Mouse (Mus musculus): ENCODE results near the gene Taok3. TPM values are rescaled to one million over a fixed set of nuclear protein-coding genes. Genes with fewer than 3 reads are reported as not detected.

The Taok3 gene
- polyA plus RNA-seq, 1 experiment = 25.1 TPM

GRCm38 (mm10) chr5:117313420-117313819 lies 193.5 kb downstream of the Taok3 start:
- H3K4me3 ChIP-seq (ENCODE audit: insufficient read depth, low read length) = no peak overlapping the region
- TF ChIP-seq CTCF (IDR thresholded peaks at IDR 0.05; ENCODE audit: borderline replicate concordance, insufficient read depth, low read length) = no peak
- peak; percentile 55; the same call in 1 of the 2 replicates for TF ChIP-seq POLR2A (IDR thresholded peaks at IDR 0.05; ENCODE audit: low read depth, low read length)
- peaks cover 3% of the 10 kb centered on the region; the same call in 1 of the 2 replicates for H3K4me1 ChIP-seq (ENCODE audit: control insufficient read depth, insufficient read depth, low read length)
- no peak overlapping the region for H3K27ac ChIP-seq (ENCODE audit: insufficient read depth, low read length)

GRCm38 (mm10) chr5:117313909-117314308 lies 194.0 kb downstream of the Taok3 start:
- no peak for TF ChIP-seq CTCF (IDR thresholded peaks at IDR 0.05; ENCODE audit: borderline replicate concordance, insufficient read depth, low read length)
- TF ChIP-seq POLR2A (IDR thresholded peaks at IDR 0.05; ENCODE audit: low read depth, low read length) = no peak

GRCm38 (mm10) chr5:117314587-117315428 lies 194.9 kb downstream of the Taok3 start:
- TF ChIP-seq POLR2A (IDR thresholded peaks at IDR 0.05; ENCODE audit: low read depth, low read length) = no peak
- no peak for TF ChIP-seq CTCF (IDR thresholded peaks at IDR 0.05; ENCODE audit: borderline replicate concordance, insufficient read depth, low read length)
- H3K27ac ChIP-seq (ENCODE audit: insufficient read depth, low read length) = no peak overlapping the region
- peaks cover 3% of the 10 kb centered on the region; the same call in 1 of the 2 replicates for H3K4me1 ChIP-seq (ENCODE audit: control insufficient read depth, insufficient read depth, low read length)
- H3K4me3 ChIP-seq (ENCODE audit: insufficient read depth, low read length) = no peak overlapping the region

More at GRCm38 (mm10) chr5:117313909-117314308, 194.0 kb downstream of the Taok3 start:
- H3K4me3 ChIP-seq (ENCODE audit: insufficient read depth, low read length) = no peak overlapping the region
- peaks cover 3% of the 10 kb centered on the region; the same call in 1 of the 2 replicates for H3K4me1 ChIP-seq (ENCODE audit: control insufficient read depth, insufficient read depth, low read length)
- no peak overlapping the region for H3K27ac ChIP-seq (ENCODE audit: insufficient read depth, low read length)

GRCm38 (mm10) chr5:117318741-117319629 lies 199.1 kb downstream of the Taok3 start, which contains the start of gene Vsig10:
Vsig10 (plus strand) TSS chr5:117319083.
- peaks cover 2% of the 10 kb centered on the region; the same call in 1 of the 2 replicates for H3K4me1 ChIP-seq (ENCODE audit: control insufficient read depth, insufficient read depth, low read length)
- peak within 1 kb of the TSS; percentile 72 for H3K27ac ChIP-seq (ENCODE audit: insufficient read depth, low read length)
- TF ChIP-seq POLR2A (IDR thresholded peaks at IDR 0.05; ENCODE audit: low read depth, low read length) (peak; percentile 75), CTCF (IDR thresholded peaks at IDR 0.05; ENCODE audit: borderline replicate concordance, insufficient read depth, low read length) (no peak)

GRCm38 (mm10) chr5:117323751-117324150 lies 203.8 kb downstream of the Taok3 start:
- TF ChIP-seq CTCF (IDR thresholded peaks at IDR 0.05; ENCODE audit: borderline replicate concordance, insufficient read depth, low read length) (no peak), POLR2A (IDR thresholded peaks at IDR 0.05; ENCODE audit: low read depth, low read length) (no peak)
- Histone ChIP-seq H3K4me3 (ENCODE audit: insufficient read depth, low read length) (no peak overlapping the region), H3K27ac (ENCODE audit: insufficient read depth, low read length) (no peak overlapping the region), H3K4me1 (ENCODE audit: control insufficient read depth, insufficient read depth, low read length) (no peaks in the 10 kb centered on the region)

More at GRCm38 (mm10) chr5:117318741-117319629, 199.1 kb downstream of the Taok3 start, which contains the start of gene Vsig10:
- peak within 1 kb of the TSS; percentile 84 for H3K4me3 ChIP-seq (ENCODE audit: insufficient read depth, low read length)

Other genes with a start within 250 kb of the Taok3 start
- gene Suds3, start 4.0 kb upstream of the Taok3 start, polyA plus RNA-seq (2011; ENCODE audit: insufficient read length, low read depth, missing spikeins) = 55.7 and 72.1 TPM in 2 replicates
- 275 and 281 TPM in 2 replicates for gene Pebp1, start 167.5 kb downstream of the Taok3 start, polyA plus RNA-seq (2011; ENCODE audit: insufficient read length, low read depth, missing spikeins)
- 7.5 and 9.3 TPM in 2 replicates for gene Vsig10, start 199.0 kb downstream of the Taok3 start, polyA plus RNA-seq (2011; ENCODE audit: insufficient read length, low read depth, missing spikeins)
- 109 and 138 TPM in 2 replicates for gene Wsb2, start 237.2 kb downstream of the Taok3 start, polyA plus RNA-seq (2011; ENCODE audit: insufficient read length, low read depth, missing spikeins)